Mouse (Mus musculus) gastrocnemius, adult 8-10 months (tissue): Measurements from ENCODE around the gene Ucn. TPM values are rescaled to one million over a fixed set of nuclear protein-coding genes. Genes with fewer than 3 reads are reported as not detected.

Experiments
- DNase-seq, 2 experiments: peaks; one replicate each; pipeline ENCODE4 v3.0.0; 2022; ENCODE audit warnings: low spot score in 2 of 2
- total RNA-seq, 4 experiments: library from RNA; stranded (reverse); gene quantifications; 2 replicates each; pipeline ENCODE4 v1.2.4; 2022

Ucn gene
- total RNA-seq = not detected

DNA sequence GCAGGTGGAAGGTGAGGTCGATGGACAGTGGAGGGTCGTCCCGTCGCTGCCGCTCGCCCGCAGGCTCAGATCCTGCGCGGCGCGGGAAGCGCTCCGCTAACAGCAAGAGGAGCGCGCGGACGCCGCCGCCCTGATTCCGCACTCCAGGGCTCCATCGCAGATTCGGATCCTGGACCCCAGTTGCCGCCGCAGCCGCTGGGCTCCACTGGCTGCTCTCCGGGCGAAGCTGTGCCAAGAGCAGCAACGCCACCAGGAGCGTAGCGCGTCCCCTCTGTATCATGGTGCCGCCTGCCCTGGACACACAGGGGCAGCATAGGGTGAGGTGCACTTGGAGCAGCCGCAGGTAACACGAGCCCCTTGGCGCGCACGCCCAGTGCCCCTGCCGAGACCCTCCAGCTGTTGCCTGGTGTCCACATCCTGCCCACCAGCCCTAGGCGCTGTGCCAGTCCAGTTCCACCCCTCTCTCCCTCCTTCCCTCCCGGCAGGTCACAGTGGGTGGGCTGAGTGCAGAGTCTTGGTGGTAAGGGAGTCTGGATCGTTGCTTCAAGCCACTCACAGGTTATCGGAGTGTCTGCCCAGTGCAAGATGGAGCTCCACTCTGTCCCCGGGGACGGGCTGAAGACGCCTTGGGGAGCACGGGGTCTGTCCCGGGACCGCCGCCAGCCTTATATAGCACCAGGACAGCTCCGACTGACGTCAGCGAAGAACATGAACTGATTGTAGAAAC, at the start of gene Ucn:
Gene Ucn, minus strand, starts transcription at position 589 of the 727 bp plus-strand sequence.
- DNase-seq = no peak

DNA sequence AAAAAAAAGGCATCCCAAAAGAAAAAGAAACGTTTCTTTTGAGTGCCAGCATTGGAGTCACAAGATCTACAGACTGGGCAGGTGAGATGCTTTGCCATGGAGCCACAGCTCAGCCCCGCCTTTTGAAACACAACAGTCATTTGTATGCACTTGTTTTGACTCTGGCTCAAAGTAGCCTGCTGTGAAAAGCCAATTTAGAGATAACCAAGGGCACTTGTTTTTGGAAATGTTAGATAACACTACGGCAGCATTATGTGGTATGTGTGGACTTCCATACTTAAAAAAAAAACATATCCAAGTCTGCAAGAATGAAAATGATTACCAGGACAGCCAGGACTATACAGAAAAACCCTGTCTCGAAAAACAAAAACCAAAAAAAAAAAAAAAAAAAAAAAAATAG, 45.0 kb upstream of the Ucn start:
- DNase-seq = no peak

DNA sequence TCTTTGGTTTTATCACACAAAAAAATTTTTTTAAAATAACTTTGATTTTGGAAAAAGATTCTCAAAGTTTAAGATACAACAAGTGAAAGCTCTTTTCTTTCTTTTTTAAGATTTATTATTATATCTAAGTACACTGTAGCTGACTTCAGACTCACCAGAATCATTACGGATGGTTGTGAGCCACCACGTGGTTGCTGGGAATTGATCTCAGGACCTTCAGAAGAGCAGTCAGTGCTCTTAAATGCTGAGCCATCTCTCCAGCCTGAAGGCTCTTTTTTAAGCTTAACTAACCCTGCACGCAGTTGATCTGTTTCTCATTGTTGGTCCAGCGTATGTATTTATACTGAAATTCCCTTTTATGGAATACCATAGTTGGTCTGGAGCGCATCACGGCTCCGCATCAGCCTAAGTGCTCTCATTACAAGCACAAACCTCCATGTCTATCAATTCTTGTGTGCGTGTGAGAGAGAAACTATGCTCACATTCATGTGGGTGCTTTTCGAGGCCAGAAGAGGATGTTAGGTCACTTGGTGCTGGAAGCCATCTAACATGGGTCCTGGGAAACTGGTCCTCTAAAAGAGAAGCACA, 42.6 kb upstream of the Ucn start:
- no peak for DNase-seq

DNA sequence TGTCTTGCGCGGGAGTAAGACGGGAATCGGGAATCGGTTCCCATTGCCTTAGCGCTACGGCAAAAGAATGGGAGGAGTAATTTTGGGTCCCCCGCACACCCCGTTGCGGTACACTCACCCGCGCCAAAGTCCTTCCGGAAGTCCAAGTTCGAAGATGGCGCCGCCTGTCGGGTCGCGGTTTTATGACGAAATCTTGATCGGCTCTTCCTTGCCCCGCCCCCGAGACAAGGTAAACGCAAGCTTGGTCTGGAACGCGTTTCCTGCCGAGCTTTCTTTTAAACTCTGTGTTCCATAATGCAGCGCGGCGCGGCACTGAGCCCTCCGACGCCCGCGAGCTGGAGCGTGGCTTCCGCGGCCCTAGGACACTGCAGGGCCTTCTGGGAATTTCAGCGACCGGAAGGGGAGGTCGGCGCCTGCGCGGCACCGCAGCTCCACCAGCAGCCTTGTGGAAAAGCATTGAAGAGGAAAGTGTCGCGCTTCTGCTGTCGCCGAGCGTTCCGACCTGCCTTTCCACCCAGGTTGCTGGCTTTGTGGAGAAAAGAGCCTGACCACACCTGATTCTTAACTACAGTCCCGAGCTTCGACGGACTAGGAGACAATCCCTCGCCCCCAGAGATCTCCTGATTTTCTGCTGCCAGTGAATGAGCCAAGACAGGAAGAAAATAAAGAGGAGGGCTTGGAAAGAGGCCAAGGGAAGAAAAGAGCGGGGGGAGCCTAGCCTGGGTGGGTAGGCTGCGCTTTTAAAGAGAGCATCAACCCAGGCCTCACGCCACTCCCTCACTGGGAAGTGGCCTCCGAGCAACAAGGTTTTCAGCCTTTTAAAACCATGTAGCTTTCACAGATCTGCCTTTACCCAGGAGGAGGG, 41.4 kb upstream of the Ucn start, which contains the start of the genes Gm29609 and Gtf3c2:
Gene Gm29609, minus strand, starts transcription at position 146 of the 865 bp plus-strand sequence.
Gene Gtf3c2, minus strand, starts transcription at position 379 of the 865 bp plus-strand sequence.
- DNase-seq = peak; percentile 86 to 90

DNA sequence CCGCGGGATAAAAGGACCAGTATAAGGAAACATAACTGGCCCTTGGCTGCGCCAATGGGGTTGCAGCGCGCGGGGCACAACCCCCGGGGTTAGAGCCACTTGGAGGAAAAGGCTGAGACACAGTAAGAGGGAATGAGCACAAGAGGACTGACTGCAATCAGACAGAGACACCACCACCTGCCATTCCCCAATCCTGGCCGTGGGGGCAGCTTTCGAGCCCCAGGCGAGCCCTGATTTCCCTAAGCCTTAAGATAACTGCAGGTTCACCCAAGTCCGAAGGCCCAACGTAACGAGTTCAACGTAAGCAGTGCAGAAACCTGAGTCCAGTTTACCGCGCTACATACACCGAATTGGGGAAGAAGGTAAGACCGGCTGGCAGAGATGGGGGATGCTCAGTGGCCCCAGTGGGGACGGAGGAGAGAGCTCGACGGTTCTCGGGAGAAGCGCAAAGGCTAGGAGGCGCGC, 40.7 kb upstream of the Ucn start:
- no peak for DNase-seq

DNA sequence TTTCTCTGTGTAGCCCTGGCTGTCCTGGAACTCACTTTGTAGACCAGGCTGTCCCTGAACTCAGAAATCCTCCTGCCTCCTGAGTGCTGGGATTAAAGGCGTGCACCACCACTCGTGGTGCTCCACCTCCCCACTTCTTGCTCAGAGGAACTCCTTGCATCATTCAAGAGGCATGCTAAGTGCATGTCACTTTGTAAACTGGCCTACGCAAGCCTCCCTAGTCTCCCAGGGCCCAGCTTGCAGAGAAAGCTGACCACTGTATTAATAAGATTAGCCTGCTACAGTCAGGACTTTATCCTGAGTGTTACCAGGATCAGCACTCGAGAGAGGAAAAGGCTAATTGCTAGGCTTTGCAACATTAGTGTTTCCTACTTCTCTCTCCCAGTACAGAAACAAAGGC, 30.0 kb upstream of the Ucn start:
- no peak for DNase-seq

DNA sequence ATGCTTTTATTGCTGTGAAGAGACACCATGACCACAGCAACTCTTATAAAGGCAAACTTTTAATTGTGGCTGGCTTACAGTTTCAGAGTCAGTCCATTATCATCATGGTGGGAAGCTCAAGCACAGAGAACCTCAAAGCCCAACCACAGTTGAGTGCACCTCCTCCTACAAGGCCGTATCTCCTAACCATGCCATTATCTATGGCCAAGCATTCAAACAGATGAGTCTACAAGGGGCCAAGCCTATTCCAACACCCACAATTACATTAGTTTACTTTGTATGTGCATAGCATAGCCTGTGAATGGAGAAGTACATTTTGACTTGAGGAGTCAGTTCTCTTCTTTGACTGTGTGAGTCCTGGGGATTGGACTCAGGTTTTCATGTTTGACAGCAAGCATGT, 26.2 kb upstream of the Ucn start:
- no peak for DNase-seq

DNA sequence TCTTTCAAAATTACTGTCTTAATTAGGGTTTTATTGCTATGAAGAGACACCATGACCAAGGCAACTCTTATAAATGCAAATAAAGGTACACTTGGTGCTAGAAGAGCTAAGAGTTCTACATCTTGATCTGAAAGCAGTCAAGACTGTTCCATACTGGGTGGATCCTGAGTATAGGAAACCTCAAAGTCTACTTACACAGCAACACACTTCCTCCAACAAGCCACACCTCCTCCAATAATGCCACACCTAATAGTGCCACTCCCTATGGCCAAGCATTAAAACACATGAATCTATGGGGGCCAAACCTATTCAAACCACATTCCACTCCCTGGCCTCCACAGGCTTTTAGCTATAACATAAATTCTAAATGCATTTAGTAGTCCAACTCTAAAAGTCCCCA, 23.8 kb upstream of the Ucn start:
- DNase-seq = no peak

DNA sequence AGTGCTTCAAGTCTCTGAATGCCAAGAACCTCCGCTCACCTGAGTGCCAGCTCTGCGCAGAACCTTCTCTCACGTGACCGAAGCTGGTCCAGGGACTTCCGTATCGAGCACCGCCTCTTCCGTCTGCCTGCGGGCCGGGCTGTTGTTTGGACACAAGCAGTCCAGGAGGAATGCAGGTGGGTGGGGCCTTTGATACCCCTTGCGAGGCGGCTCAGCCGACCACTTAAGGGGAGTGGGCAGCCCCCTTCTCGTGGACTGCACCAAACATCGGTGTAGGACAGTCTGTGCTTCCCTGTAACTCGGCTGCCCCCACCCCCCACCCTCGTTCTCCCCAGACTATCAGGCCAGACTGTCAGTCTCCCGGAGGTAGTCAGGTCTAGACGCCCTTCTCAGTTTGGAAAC, 15.5 kb upstream of the Ucn start, which contains the start of gene Mpv17:
Gene Mpv17, minus strand, starts transcription at position 100 of the 402 bp plus-strand sequence.
- DNase-seq = peak; percentile 65 to 81

DNA sequence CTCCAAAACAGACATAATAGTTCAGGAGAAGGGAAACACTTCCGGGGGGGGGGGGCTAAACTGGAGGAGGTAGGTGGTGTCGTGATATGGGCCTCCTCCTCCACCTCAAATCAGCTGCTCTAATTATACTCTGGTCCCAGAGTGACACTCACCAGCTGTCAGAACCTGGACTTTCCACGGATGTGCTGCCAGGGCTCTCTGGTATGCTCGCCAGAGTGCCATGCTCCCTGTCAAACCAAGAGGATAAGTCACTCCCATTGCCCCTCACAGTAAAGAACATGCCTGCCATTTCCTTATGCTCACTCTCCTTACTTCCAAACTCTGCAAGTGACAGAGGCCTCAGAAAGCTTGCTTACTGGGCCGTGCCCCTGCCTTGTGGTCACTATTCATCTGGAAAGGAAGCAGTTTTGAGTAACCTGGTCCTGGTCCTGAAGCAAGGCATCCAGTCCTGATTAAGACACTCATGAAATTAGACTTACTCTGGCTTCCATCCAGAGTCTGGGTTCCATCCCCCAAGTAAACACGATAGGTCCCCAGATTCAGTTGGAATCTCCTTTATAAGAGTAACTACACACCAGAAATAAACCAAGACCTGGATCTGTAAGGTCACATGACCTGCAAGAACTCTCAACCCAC, 15.0 kb upstream of the Ucn start:
- DNase-seq = peak in 1 of 2 experiments; percentile 49

DNA sequence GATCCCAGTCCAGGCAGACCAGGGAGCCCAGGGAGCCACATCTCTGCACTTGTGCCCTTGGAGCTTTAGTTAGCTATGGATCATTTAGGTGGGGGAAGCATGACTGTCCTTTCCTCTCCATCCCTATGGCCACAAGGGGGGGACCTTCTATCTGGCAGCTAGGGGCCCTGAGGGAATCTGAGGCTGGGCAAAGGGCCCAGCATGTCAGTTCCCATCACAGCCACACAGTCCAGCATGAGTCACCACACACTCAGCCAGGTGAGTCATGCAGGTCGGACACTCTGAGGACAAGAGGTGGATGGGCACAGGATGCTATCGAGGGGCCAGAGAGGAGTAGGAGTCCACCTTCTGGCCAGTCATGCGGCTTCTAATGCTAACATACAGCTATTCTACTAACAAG, 13.1 kb upstream of the Ucn start:
- peak in 1 of 2 experiments; percentile 27 for DNase-seq

DNA sequence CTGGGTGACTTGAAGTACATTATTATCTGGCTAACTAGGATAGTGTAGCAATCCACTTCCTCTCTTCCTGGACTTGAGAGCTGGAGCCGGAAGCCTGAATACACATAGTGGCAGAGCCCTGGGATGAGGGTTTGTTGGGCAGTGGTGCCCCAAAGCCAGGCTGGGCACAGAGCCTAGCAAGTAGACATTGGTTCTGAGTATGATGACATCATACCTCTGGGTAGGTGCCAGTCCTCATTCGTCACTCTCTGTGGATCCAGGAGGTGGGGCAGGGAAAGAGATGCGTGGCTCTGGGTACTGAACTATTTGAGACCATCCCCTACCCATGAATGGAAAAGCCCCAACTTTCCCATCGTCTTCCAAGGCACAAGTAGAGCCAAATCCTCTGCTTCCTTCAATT, 11.2 kb upstream of the Ucn start:
- DNase-seq = no peak

DNA sequence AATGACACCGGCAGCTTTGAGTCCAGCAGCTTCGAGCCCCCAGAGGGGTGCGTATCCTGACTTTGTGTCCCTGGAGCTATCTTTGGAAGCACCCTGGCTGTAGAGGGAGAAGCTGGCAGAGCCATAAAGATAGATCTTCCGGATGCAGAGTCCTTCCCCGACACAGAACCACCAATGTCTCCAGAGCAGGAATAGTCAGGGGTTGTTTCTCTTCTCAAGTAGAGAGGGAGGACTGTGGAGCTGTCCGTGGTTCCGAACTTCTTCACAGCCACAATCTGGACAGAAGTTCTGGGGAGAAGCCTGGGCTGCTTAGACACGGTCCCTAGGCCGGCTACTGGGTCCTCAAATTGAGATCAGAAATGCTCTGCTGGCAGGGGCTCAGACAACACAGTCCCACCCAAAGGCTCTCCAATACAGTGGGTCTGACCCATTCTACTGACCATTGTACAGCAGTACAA, 368 bp upstream of the Ucn start:
- no peak for DNase-seq

DNA sequence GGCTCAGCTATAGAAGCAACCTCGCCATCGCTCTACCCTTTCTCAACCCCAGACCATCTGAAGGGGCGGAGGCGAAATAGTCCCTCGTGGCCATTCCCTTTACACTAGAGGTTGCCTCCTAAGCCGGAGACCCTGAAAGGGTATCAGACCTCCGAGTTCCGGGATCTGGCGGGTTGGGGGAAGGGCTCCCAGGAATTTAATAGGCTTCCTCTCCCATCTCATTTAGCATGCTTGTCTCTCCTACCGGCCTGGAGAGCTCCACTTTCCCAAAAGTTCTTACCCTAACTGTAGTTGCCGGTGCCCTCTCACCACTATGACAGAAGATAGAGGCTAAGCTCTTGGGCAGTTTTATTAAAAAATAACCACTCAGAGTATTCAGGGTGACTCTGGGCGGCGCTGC, 971 bp downstream of the Ucn start:
- no peak for DNase-seq

DNA sequence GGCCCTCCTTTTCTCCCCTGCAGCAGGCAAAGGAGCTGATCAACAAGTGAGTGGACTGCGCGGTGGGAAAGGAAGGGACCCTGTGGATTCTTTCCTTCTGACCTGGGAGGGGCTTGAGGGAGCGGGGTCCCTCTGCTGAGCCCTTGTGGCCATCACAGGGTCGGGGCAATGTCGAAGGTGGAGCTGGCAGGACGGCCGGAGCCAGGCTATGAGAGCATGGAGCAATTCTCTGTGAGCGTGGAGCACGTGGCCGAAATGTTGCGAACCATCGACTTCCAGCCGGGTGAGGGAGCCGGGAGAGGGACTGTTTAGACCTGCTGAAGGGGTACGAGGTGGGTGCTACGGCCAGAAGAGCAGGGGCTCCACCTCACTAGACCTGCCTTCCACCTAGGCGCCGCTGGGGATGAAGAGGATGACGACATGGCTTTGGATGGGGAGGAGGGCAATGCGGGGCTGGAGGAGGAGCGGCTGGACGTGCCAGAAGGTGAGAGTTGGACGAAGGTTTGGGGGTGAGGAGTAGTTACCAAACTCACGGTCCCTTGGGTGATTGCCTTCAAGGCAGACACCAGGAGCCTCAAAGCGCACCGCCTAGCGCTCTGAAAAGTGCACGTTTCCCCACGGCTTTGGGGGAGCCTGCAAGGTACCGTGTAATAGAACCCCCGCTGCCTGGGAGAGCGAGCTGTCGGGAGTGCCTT, 1.8 kb downstream of the Ucn start:
- DNase-seq = no peak

DNA sequence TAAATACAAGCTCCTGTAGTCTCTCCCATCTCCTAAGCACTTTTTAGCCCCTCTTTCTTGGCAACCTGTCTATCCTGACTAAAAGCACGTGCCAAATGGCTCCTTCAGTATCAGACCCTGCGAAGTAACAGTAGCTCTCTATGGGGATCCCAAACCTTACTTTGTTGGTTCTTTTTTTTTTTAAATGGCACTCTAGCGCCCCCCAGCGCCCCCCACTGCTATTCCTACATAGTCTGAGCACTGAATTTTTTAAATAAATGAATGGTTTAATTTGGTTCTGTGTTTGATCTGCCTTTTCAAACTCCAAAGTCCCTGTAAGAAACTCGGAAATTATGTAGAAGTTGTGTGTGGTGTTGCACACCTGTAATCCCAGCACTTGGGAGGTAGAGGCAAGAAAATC, 12.6 kb downstream of the Ucn start:
- no peak for DNase-seq

DNA sequence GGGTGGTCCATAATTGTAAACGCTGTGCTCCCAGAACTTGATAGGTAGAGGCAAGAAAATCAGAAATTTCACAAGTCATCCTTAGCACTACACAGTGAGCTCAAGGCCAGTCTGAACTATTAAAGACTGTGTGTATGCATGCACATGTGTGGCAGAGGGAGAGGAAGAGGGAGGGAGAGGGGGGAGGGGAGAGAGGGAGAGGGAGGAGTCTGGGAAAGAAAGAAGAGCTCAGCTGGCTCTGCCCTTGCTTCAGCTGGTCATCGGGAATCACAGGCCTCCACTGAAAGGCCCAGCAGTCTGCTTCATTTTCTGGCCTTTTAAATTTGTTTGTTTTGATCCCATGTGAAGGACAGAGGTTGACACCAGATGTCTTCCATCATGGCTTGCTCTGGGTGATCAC, 15.1 kb downstream of the Ucn start:
- DNase-seq = no peak

DNA sequence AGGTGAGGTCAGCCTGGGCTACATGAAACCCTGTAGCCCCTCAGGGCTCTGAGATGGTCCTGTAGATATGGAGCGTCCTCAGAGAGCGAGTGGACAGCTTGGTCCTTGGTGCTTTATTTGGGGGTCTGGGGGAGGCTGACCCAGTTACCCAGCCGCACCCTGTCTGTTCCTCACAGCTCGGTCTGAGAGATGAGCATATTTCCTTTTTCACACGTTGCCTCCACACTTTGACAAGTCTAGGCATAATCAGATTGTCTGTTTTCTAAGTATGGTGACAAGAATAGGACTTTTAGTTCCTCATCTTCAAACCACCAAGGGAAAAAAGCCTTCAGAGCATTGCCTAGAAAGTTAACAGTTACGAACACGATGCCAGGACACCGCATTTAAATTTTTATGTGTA, 17.5 kb downstream of the Ucn start:
- no peak for DNase-seq

DNA sequence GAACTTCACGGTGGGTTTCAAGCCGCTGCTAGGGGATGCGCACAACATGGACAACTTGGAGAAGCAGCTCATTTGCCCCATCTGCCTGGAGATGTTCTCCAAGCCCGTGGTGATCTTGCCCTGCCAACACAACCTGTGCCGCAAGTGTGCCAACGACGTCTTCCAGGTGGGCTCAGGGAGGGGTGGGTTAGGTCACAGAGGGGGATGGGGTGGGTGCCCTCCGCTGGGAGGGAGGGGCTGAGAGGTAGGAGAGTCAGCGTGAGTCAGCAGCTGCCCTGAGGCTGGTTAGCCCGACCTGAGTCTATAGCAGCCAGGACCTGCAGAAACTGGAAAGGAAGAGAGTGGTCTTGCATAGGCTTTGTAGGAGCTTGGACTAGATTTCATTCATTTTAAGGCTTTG, 21.7 kb downstream of the Ucn start:
- peak in 1 of 2 experiments; percentile 15 for DNase-seq

DNA sequence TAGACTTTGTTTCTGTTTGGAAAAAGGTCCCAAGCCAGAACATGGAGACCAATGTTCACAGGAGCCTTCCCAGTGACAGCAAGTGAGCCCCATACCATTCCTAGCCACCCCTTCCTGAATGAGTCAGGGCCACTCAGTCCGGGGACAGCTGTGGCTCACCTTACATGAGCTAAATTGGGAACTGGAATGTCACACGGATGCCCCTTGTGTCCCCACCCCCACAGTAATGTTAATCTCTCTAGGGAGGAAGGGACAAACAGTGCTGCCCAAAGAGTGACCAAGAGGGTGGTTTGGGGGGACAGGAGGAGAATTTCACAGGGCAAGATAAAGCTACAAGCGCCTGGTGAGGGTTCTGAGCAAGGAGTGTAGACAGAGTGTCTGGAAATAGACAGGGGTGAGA, 22.3 kb downstream of the Ucn start, which contains the start of gene Trim54:
Gene Trim54, plus strand, starts transcription at position 359 of the 400 bp plus-strand sequence.
- DNase-seq = peak; percentile 60 to 69

DNA sequence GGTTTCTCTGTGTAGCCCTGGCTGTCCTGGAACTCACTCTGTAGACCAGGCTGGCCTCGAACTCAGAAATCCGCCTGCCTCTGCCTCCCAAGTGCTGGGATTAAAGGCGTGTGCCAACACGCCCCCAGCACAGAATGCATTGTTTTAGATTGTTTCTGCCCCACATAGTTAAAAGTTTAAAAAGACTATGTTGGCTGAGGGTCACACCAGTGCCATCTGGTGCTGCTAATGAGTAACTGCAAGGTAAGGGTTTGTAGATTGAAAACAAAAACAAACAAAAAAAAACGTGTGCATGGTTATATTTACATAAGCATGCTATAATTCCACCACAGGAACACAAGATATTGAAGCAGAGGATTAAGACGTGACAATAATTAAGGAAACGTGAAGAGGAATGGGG, 27.8 kb downstream of the Ucn start:
- no peak for DNase-seq
